Mouse (Mus musculus): ENCODE results near the gene Itga5. TPM values are rescaled to one million over a fixed set of nuclear protein-coding genes. Genes with fewer than 3 reads are reported as not detected.

The Itga5 gene
- polyA plus RNA-seq, 1 experiment from 2014 or later = 50.9 TPM

DNA sequence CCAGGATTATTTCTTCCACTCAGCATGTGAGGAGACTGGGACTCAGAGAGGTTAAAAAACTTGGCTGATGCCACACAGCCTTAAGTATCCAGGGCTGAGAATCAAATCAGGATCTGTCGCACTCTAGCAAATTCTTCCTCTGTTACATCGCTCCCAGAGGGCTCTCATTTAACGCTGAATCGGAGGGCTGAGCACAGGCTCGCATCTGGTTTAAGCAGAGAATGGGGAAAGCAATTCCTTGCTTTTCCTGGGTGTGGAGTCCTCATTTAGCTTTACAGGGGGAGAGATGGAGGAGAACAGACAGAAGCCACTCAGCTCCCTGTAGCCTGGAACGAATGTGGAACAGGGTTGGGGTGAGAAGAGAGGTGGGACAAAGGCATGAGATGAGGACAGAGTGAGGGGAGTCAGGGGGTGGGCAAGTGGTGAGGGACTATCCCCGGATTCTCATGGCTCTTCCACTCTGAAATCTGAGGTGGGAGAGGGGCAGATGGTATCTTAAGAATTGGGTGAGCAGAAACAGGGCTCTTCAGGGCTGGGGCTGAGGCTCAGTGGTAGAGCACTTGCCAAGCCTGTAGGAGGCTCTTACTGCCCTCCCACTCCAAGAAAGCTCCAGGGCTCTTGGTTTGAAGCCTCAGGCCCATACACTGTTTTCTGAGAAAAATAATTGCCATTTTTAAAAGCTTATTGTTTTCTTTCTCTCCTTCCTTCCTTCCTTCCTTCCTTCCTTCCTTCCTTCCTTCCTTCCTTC lies 30.9 kb downstream of the Itga5 start:
- H3K4me3 ChIP-seq = no peak overlapping the region
- H3K9ac ChIP-seq = no peak overlapping the region
- H3K36me3 ChIP-seq = no peaks in the 10 kb centered on the region
- ATAC-seq (ENCODE audit: insufficient number of reproducible peaks, insufficient read depth, low FRiP score, low TSS enrichment) = no peak
- H3K4me2 ChIP-seq (replicated peaks) = no peak overlapping the region
- no peaks in the 10 kb centered on the region for H3K9me3 ChIP-seq
- peak overlapping the region; percentile 58 for H3K27ac ChIP-seq
- peaks cover 17% of the 10 kb centered on the region for H3K27me3 ChIP-seq
- 17% methylated on average over 7 of the region's 7 CpGs for WGBS
- H3K4me1 ChIP-seq = peaks cover 60% of the 10 kb centered on the region

DNA sequence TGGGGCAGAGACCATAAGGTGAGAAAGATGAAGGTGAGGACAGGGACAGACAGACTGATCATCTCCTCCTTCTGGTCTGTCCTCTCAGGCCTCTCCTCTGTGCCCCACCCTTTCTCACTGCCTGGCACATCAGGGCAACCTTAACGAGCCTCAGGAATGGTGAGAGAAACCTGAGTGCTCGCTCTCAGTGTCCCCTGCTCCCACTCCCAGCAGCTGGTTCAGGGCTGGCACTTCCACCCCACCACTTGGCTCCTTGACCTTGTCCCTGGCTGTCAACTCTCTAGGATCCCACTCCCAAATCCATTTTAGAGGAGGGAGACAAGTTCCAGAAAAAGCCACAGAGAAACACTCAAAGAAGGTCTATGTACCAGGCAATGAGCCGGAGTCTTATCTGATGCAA lies 31.5 kb downstream of the Itga5 start:
- Histone ChIP-seq H3K4me3 (no peak overlapping the region), H3K27me3 (peaks cover 10% of the 10 kb centered on the region; the same call in 1 of the 2 replicates), H3K36me3 (no peaks in the 10 kb centered on the region), H3K9ac (no peak overlapping the region), H3K27ac (0 out of 2 replicates have a peak overlapping the region, but pooled peaks have one; percentile 58), H3K9me3 (no peaks in the 10 kb centered on the region), H3K4me1 (peaks cover 53% of the 10 kb centered on the region), H3K4me2 (replicated peaks) (no peak overlapping the region)
- 57% methylated on average over 3 of the region's 3 CpGs for WGBS
- no peak for ATAC-seq (ENCODE audit: insufficient number of reproducible peaks, insufficient read depth, low FRiP score, low TSS enrichment)

DNA sequence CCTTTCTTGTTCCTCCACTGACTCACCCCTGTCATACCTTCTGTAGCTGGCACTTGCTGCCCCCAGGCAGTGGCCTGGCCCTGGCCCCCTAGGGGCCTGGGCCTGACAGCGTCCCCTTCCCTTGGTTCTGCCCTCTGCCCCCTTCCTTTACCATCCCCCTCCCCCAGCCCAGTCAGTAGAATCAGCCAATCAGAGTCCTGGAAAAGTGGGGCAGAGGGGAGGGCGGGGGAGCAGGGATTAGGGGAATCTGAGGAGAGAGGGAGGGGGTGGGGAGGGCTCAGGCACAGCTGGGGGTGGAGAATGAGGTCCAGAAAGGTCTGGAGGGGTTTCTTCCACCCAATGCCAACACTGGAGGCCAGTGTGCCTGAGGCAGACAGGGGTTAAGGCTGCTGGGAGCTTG lies 32.4 kb downstream of the Itga5 start:
- H3K9me3 ChIP-seq = no peaks in the 10 kb centered on the region
- no peak overlapping the region for H3K27ac ChIP-seq
- no peak overlapping the region for H3K9ac ChIP-seq
- no peak for ATAC-seq (ENCODE audit: insufficient number of reproducible peaks, insufficient read depth, low FRiP score, low TSS enrichment)
- WGBS = 10% methylated on average over 2 of the region's 2 CpGs
- H3K4me1 ChIP-seq = peaks cover 49% of the 10 kb centered on the region
- peaks cover 5% of the 10 kb centered on the region; the same call in 1 of the 2 replicates for H3K27me3 ChIP-seq
- H3K36me3 ChIP-seq = no peaks in the 10 kb centered on the region
- no peak overlapping the region for H3K4me3 ChIP-seq
- peak overlapping the region; percentile 1; the same call in 1 of the 2 replicates for H3K4me2 ChIP-seq (replicated peaks)

DNA sequence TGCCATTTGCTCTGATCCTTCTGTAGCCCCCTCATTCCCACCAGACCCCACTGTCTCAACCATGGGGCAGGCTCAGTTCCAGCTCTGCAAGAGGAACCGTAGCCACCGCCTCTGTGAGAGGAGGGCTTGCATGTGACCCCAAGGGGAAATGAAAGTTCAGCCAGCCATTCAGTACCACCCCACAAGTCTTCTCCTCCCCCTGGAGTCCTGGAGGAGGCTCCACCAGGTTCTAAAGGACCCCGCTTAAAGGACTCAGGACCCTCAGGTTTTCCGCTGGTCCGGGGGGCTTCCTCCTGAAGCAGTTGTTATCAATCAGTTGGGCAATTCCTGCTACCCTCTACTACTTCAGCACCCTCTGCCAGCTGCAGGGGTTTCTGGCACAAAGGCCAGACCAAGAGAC lies 32.8 kb downstream of the Itga5 start:
- Histone ChIP-seq H3K4me2 (replicated peaks) (peak overlapping the region; percentile 1; the same call in 1 of the 2 replicates), H3K27ac (no peak overlapping the region), H3K9ac (no peak overlapping the region), H3K4me1 (peaks cover 47% of the 10 kb centered on the region), H3K36me3 (no peaks in the 10 kb centered on the region), H3K9me3 (no peaks in the 10 kb centered on the region), H3K27me3 (peaks cover under 1% of the 10 kb centered on the region; the same call in 1 of the 2 replicates), H3K4me3 (no peak overlapping the region)
- 43% methylated on average over 5 of the region's 5 CpGs for WGBS
- ATAC-seq (ENCODE audit: insufficient number of reproducible peaks, insufficient read depth, low FRiP score, low TSS enrichment) = no peak

DNA sequence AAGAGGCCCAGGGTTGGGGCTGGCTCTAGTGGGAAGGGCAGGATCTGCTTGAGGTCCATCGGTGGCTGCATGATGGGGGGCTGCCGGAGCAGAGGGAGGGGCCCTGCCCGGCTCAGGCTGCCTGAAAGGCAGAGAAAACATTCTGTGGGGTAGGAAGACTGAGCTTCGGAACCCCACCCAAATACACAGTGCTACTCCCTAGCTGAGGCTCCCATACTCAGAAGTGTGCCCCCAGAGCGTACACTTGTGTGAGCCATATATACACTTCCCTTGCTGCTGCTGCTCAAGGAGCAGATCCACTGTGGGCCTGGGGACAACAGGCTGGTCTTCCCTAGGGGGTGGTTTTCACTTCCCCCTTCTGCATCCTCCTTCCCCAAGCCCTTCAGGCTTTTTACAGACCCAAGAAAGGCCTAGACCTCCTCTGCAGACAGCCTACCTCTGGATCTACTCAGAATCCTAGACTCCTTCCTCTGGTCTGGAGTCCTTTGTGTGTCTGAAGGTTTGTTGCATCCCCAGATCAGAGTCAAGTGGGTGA lies 33.4 kb downstream of the Itga5 start:
- Histone ChIP-seq H3K36me3 (no peaks in the 10 kb centered on the region), H3K27ac (peak overlapping the region; percentile 65), H3K4me3 (no peak overlapping the region), H3K4me1 (peaks cover 44% of the 10 kb centered on the region), H3K27me3 (no peaks in the 10 kb centered on the region), H3K9ac (no peak overlapping the region), H3K9me3 (no peaks in the 10 kb centered on the region), H3K4me2 (replicated peaks) (peak overlapping the region; percentile 18; the same call in 1 of the 2 replicates)
- 62% methylated on average over 5 of the region's 5 CpGs for WGBS
- no peak for ATAC-seq (ENCODE audit: insufficient number of reproducible peaks, insufficient read depth, low FRiP score, low TSS enrichment)

DNA sequence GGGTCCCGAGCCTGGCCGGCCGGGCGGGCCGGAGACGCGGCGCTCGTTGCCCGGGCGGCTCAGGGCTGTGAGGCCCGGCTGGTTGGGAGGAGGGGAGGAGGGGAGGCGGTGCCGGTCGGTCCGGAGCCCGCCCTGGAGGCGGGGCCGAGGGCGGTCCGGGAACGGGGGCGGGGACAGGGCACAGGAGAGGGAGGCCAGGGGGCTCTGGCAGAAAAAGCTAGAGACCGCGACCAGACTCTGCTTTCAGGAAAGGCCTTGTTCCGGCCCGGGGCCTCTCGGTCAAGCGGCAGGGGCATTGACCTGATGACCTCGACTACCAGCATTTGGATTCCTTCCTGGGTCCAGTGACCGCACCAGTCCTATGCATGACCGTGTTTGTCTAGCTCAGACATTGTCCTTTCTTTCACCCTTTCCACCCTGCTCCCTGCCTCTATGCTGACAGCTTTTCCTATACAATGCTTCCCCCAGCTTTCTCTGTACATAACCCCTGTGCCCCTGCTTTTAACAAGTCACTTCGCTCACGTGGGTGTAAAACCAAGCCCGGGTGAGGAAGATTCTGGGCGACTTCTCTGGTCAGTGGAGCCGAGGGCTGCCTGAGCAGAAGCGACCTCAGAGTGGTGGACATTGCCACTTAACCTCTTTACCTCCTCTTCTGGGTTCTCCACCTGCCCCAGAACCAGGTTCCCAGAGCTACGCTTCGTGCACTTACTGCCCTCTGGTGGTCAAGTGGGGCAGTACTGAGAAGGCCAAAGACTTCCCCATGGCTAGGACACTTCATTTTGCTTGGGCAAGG lies 42.9 kb downstream of the Itga5 start:
- Histone ChIP-seq H3K9ac (peak overlapping the region; percentile 86), H3K27me3 (no peaks in the 10 kb centered on the region), H3K4me2 (replicated peaks) (peak overlapping the region; percentile 79), H3K4me3 (peak overlapping the region; percentile 76), H3K36me3 (0 out of 2 replicates have a peak, but pooled peaks cover 4% of the 10 kb centered on the region), H3K9me3 (no peaks in the 10 kb centered on the region), H3K4me1 (peaks cover 28% of the 10 kb centered on the region), H3K27ac (peak overlapping the region; percentile 77)
- peak; percentile 94 for ATAC-seq (ENCODE audit: insufficient number of reproducible peaks, insufficient read depth, low FRiP score, low TSS enrichment)
- 2% methylated on average over 39 of the region's 40 CpGs for WGBS

DNA sequence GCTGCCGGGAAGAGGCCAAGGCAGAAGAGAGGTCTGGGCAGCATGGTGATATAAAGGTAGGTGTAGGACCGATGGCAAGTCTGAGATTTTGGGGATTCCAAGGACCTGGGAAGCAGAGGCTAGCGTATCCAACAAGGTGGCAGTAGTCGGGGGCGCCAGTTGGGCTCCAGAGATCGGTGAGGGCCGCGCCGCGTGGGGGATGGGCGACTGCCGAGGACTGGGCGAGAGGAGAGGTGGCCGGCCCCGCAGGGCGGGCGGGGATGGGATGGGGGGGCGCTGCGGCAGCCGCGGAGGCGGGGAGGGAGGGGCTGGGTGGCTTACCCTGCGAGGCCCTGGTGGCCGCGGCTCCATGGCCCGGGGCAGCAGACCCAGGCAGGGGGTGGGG lies 43.5 kb downstream of the Itga5 start:
- Histone ChIP-seq H3K4me3 (peak overlapping the region; percentile 76), H3K9me3 (no peaks in the 10 kb centered on the region), H3K36me3 (0 out of 2 replicates have a peak, but pooled peaks cover 6% of the 10 kb centered on the region), H3K4me1 (peaks cover 28% of the 10 kb centered on the region), H3K9ac (peak overlapping the region; percentile 86), H3K4me2 (replicated peaks) (peak overlapping the region; percentile 79), H3K27me3 (no peaks in the 10 kb centered on the region), H3K27ac (peak overlapping the region; percentile 77)
- peak; percentile 45 for ATAC-seq (ENCODE audit: insufficient number of reproducible peaks, insufficient read depth, low FRiP score, low TSS enrichment)
- under 1% methylated on average over 15 of the region's 26 CpGs for WGBS

DNA sequence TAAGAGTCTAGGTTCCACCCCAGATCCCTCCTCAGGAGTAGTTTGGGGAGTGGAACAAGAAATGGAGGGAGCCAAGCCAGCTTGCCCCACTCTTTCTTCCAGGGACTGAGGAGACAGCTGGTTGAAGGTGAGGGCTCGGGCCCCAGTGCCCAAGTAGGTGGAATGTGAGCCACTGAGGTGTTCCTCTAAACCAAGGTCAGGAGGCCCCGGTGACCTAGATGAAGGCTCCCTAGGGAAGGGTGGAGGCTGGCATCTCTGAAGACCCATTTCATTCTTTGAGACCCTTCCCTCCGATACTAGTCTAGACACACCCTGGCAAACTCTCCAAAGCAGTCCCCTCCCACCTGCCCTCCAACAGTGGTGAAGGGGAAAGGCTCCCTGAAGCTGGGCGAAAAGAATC lies 44.2 kb downstream of the Itga5 start:
- peaks cover 28% of the 10 kb centered on the region for H3K4me1 ChIP-seq
- H3K9me3 ChIP-seq = no peaks in the 10 kb centered on the region
- peak overlapping the region; percentile 86 for H3K9ac ChIP-seq
- no peaks in the 10 kb centered on the region for H3K27me3 ChIP-seq
- peaks cover 12% of the 10 kb centered on the region for H3K36me3 ChIP-seq
- H3K4me2 ChIP-seq (replicated peaks) = peak overlapping the region; percentile 79
- ATAC-seq (ENCODE audit: insufficient number of reproducible peaks, insufficient read depth, low FRiP score, low TSS enrichment) = no peak
- H3K27ac ChIP-seq = 0 out of 2 replicates have a peak overlapping the region, but pooled peaks have one; percentile 77
- peak overlapping the region; percentile 76 for H3K4me3 ChIP-seq
- WGBS = 39% methylated on average over 4 of the region's 4 CpGs

DNA sequence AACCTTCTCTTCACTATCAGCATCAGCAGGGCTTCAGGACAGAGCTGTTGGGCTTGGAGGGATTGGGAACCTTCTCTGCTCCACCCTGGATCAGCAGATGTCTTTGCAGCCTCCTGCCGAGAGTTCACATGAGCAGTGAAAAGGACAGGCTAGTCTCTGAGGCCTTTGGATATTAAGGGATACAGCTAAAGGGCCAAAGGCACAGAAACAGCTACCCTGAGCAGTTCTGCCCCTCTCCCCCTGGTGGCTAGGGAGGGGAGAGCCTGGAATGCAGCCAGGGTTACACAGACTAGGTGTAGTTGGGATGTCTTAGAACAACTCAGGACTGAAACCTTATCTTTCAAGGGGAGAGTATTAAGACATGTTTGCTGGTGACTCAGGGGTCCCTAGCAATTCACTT lies 45.5 kb downstream of the Itga5 start:
- H3K4me3 ChIP-seq = no peak overlapping the region
- ATAC-seq (ENCODE audit: insufficient number of reproducible peaks, insufficient read depth, low FRiP score, low TSS enrichment) = no peak
- no peak overlapping the region for H3K27ac ChIP-seq
- H3K4me1 ChIP-seq = peaks cover 28% of the 10 kb centered on the region
- no peaks in the 10 kb centered on the region for H3K9me3 ChIP-seq
- no peaks in the 10 kb centered on the region for H3K27me3 ChIP-seq
- peaks cover 25% of the 10 kb centered on the region for H3K36me3 ChIP-seq
- WGBS = 44% methylated on average over 1 of the region's 1 CpGs
- H3K9ac ChIP-seq = no peak overlapping the region
- no peak overlapping the region for H3K4me2 ChIP-seq (replicated peaks)

DNA sequence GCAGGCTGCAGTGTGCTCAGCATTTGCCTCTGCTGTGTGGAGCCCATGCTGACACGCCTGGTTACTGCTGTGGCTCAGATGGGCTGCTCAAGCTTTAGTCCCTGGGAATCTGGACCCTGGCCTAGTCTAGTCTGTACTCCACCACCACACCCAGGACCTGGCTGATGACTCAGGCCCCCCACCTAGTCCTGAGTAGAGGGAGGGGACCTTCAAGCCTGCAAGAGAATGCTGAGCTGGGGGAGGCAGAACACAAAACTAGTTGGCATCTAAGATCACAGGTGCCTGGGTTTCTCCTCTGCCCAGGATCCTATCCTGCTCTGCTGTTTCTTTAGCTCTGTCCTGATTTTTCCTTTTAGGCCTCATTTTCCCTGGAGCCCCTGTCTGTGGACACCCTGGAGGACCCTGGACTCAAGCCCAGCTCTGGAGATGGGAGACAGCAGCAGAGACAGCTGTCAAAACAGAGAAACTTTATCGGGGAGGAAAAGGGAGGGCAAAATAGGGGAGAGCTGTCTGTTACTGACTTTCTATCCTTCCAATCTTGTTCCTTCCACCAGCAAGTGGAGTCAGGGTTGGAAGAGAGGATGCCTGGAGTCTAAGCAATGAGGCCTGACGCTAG lies 48.3 kb downstream of the Itga5 start:
- Histone ChIP-seq H3K4me3 (no peak overlapping the region), H3K9me3 (no peaks in the 10 kb centered on the region), H3K27ac (no peak overlapping the region; the same call in 1 of the 2 replicates), H3K36me3 (peaks cover 34% of the 10 kb centered on the region), H3K4me2 (replicated peaks) (no peak overlapping the region), H3K4me1 (peaks cover 36% of the 10 kb centered on the region), H3K9ac (no peak overlapping the region), H3K27me3 (no peaks in the 10 kb centered on the region; the same call in 1 of the 2 replicates)
- WGBS = 65% methylated on average over 3 of the region's 3 CpGs
- no peak for ATAC-seq (ENCODE audit: insufficient number of reproducible peaks, insufficient read depth, low FRiP score, low TSS enrichment)

DNA sequence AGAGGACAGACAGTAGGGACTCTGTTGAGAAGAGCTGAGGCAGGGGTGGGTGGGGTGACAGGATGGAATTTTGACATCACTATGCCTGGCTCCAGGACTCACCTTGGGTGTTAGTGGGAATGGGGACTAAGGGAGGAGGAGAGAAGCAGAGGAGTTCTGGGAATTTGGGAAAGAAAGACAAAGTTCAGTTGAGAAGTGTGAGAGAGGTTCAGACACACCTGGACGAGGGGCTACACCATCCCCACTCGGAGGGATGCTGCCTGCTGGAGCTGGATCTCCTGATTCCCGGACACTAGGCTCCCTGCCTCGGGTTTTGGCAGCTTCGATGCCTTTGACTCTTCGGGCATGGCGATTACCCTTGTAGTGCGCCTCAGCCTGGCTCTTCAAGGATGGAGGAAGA lies 48.8 kb downstream of the Itga5 start:
- 91% methylated on average over 8 of the region's 8 CpGs for WGBS

More for the DNA sequence above, 48.8 kb downstream of the Itga5 start:
- no peaks in the 10 kb centered on the region for H3K9me3 ChIP-seq
- peaks cover 34% of the 10 kb centered on the region for H3K4me1 ChIP-seq
- no peaks in the 10 kb centered on the region; the same call in 1 of the 2 replicates for H3K27me3 ChIP-seq
- ATAC-seq (ENCODE audit: insufficient number of reproducible peaks, insufficient read depth, low FRiP score, low TSS enrichment) = no peak
- H3K27ac ChIP-seq = no peak overlapping the region; the same call in 1 of the 2 replicates
- H3K9ac ChIP-seq = no peak overlapping the region
- H3K4me2 ChIP-seq (replicated peaks) = no peak overlapping the region
- H3K36me3 ChIP-seq = peaks cover 34% of the 10 kb centered on the region
- H3K4me3 ChIP-seq = no peak overlapping the region
